Mouse (Mus musculus): ENCODE results near the gene Gfer. TPM values are rescaled to one million over a fixed set of nuclear protein-coding genes. Genes with fewer than 3 reads are reported as not detected.

Gene Gfer
- total and polyA plus RNA-seq, 3 experiments, result 69.1 to 105 (median 94.8) TPM

GRCm38 (mm10) chr17:24644875-24645721 is 50.9 kb downstream of the Gfer start:
- in situ Hi-C loops (cut with MboI; ENCODE audit: low pct_ligation_motif_present, low pct_unique_long_range_greater_than_20kb, low sequenced_read_pairs) (loop anchor here (5.0 kb wide), 1 partner anchor 98 kb away; the partner anchor contains the start of gene Pkd1), dilution Hi-C loops (cut with MboI; ENCODE audit: extremely low pct_ligation_motif_present, extremely low pct_unique_long_range_greater_than_20kb, low sequenced_read_pairs) (no loop called here)
- Histone ChIP-seq H3K4me2 (ENCODE audit: insufficient read depth, low read depth, poor library complexity, severe bottlenecking) (no peak overlapping the region), H3K27me3 (replicated peaks) (peaks cover 17% of the 10 kb centered on the region), H3K4me1 (ENCODE audit: control insufficient read depth in 1 of 2, insufficient read depth in 2 of 2) (peaks cover 12 to 46% of the 10 kb centered on the region in 2 experiments), H3K9me3 (replicated peaks; ENCODE audit: low read length) (no peaks in the 10 kb centered on the region), H3K27ac (ENCODE audit: insufficient read depth, low read depth) (no peak overlapping the region), H3K9ac (ENCODE audit: insufficient read depth, low read depth) (no peak overlapping the region), H3K4me3 (replicated peaks in 1 of 3; ENCODE audit: low read depth in 2 of 3, low read length in 2 of 3, poor library complexity in 1 of 3) (peak overlapping the region in 1 of 3 experiments; percentile 16), H3K79me2 (replicated peaks; ENCODE audit: control insufficient read depth, extremely low read depth, insufficient read depth, poor library complexity, severe bottlenecking) (no peaks in the 10 kb centered on the region), H3K36me3 (replicated peaks in 1 of 2; ENCODE audit: control insufficient read depth in 1 of 2, insufficient read depth in 1 of 2, low read length in 1 of 2) (peaks cover 0 to 8% of the 10 kb centered on the region in 2 experiments)
- peak; percentile 58 for DNase-seq (ENCODE audit: extremely low read depth)
- no peak for TF ChIP-seq NELFE (IDR thresholded peaks at IDR 0.05; ENCODE audit: low read depth, low read length)
- TF ChIP-seq TBP (conservative IDR thresholded peaks at IDR 0.05; ENCODE audit: low read depth, low read length), result no peak
- TF ChIP-seq CTCF (conservative IDR thresholded peaks at IDR 0.05 in 1 of 2, IDR thresholded peaks at IDR 0.05 in 1 of 2; ENCODE audit: low read depth in 2 of 2, low read length in 2 of 2), result no peak
- TF ChIP-seq SIN3A (IDR thresholded peaks at IDR 0.05; ENCODE audit: low read length), result peak; percentile 35; the same call in 1 of the 2 replicates
- TF ChIP-seq EP300 (IDR thresholded peaks at IDR 0.05; ENCODE audit: low read length), result peak; percentile 24; the same call in 1 of the 2 replicates
- peak; percentile 67 for TF ChIP-seq ETS1 (conservative IDR thresholded peaks at IDR 0.05; ENCODE audit: low read depth, low read length)
- TF ChIP-seq POLR2A (IDR thresholded peaks at IDR 0.05; ENCODE audit: low read depth, low read length), result no peak
- no peak for TF ChIP-seq POLR2AphosphoS2 (IDR thresholded peaks at IDR 0.05; ENCODE audit: low read depth, low read length)

GRCm38 (mm10) chr17:24644030-24644715 is 51.8 kb downstream of the Gfer start:
- in situ Hi-C loops (cut with MboI; ENCODE audit: low pct_ligation_motif_present, low pct_unique_long_range_greater_than_20kb, low sequenced_read_pairs) (loop anchor here (5.0 kb wide), 1 partner anchor 97 kb away; the partner anchor contains the start of gene Pkd1), dilution Hi-C loops (cut with MboI; ENCODE audit: extremely low pct_ligation_motif_present, extremely low pct_unique_long_range_greater_than_20kb, low sequenced_read_pairs) (no loop called here)
- Histone ChIP-seq H3K9me3 (replicated peaks; ENCODE audit: low read length) (no peaks in the 10 kb centered on the region), H3K36me3 (replicated peaks in 1 of 2; ENCODE audit: control insufficient read depth in 1 of 2, insufficient read depth in 1 of 2, low read length in 1 of 2) (peaks cover 0 to 16% of the 10 kb centered on the region in 2 experiments), H3K27ac (ENCODE audit: insufficient read depth, low read depth) (no peak overlapping the region), H3K4me1 (ENCODE audit: control insufficient read depth in 1 of 2, insufficient read depth in 2 of 2) (peaks cover 8 to 40% of the 10 kb centered on the region in 2 experiments), H3K4me3 (replicated peaks in 1 of 3; ENCODE audit: low read depth in 2 of 3, low read length in 2 of 3, poor library complexity in 1 of 3) (no peak overlapping the region), H3K4me2 (ENCODE audit: insufficient read depth, low read depth, poor library complexity, severe bottlenecking) (no peak overlapping the region), H3K27me3 (replicated peaks) (peaks cover 9% of the 10 kb centered on the region), H3K9ac (ENCODE audit: insufficient read depth, low read depth) (no peak overlapping the region), H3K79me2 (replicated peaks; ENCODE audit: control insufficient read depth, extremely low read depth, insufficient read depth, poor library complexity, severe bottlenecking) (no peaks in the 10 kb centered on the region)
- TF ChIP-seq POLR2A (IDR thresholded peaks at IDR 0.05; ENCODE audit: low read depth, low read length) (no peak), CHD2 (IDR thresholded peaks at IDR 0.05; ENCODE audit: low read length) (no peak), EP300 (IDR thresholded peaks at IDR 0.05; ENCODE audit: low read length) (no peak), MAX (IDR thresholded peaks at IDR 0.05; ENCODE audit: low read length) (no peak), CHD1 (IDR thresholded peaks at IDR 0.05; ENCODE audit: low read depth, low read length) (no peak), IRF4 (IDR thresholded peaks at IDR 0.05; ENCODE audit: low read depth, low read length) (no peak), ETS1 (conservative IDR thresholded peaks at IDR 0.05; ENCODE audit: low read depth, low read length) (no peak), KAT2A (IDR thresholded peaks at IDR 0.05; ENCODE audit: insufficient replicate concordance, low read length) (no peak), MXI1 (IDR thresholded peaks at IDR 0.05; ENCODE audit: low read depth, low read length) (no peak), MEF2A (IDR thresholded peaks at IDR 0.05; ENCODE audit: borderline replicate concordance, low read depth, low read length) (no peak), ZC3H11A (IDR thresholded peaks at IDR 0.05; ENCODE audit: low read depth, low read length) (no peak), TCF12 (IDR thresholded peaks at IDR 0.05; ENCODE audit: low read depth, low read length) (no peak), POLR2AphosphoS2 (IDR thresholded peaks at IDR 0.05; ENCODE audit: low read depth, low read length) (no peak), USF2 (conservative IDR thresholded peaks at IDR 0.05; ENCODE audit: low read depth, low read length) (no peak), JUND (conservative IDR thresholded peaks at IDR 0.05; ENCODE audit: low read depth, low read length) (no peak), USF1 (IDR thresholded peaks at IDR 0.05; ENCODE audit: low read depth, low read length) (no peak), CTCF (conservative IDR thresholded peaks at IDR 0.05 in 1 of 2, IDR thresholded peaks at IDR 0.05 in 1 of 2; ENCODE audit: low read depth in 2 of 2, low read length in 2 of 2) (no peak), PAX5 (IDR thresholded peaks at IDR 0.05; ENCODE audit: low read length) (no peak)
- DNase-seq (ENCODE audit: extremely low read depth), result no peak
